Mouse (Mus musculus): ENCODE data around the gene Grik1.

DNA sequence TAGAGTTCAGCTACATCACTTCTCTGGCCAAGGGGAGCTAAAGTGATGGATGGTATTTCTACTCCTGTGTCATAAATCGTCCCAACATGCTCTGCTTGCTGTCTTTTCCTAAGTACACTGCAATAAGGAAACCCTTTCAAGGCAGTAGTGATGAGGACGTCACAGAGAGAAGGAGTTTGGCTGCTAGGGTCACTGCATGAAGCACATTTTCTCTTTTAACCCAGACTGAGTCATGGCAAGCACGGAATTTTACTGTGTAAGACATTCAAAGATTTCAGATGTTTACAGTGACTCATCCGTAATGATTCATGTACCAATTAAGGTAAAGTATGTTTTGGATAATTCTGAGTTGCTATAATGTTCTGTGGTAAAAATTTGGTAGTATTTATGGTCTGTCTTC is 374.9 kb downstream of the Grik1 start:
- TF ChIP-seq POLR2A (IDR thresholded peaks at IDR 0.05; ENCODE audit: borderline replicate concordance, low read depth, low read length) (no peak), CTCF (IDR thresholded peaks at IDR 0.05; ENCODE audit: low read depth, low read length) (no peak)
